Mouse (Mus musculus) right cerebral cortex, adult 18-20 months (tissue): ENCODE data around the gene Gm45233.
"Not testable (repeated sequence)": the region's sequence is repeated elsewhere in the genome, so short reads cannot be mapped to it uniquely, and the experiment has no call there.

ENCODE experiments used
- DNase-seq: peaks from one replicate; pipeline ENCODE4 v3.0.0; 2022; ENCODE audit warnings: mixed read lengths

Gene Gm45233

GRCm38 (mm10) chr7:43443917-43444293 is at the start of gene Gm45233, which contains the start of gene Etfb:
Gene Gm45233 (plus strand): TSS chr7:43444128.
Gene Etfb (plus strand): TSS chr7:43444083.
- peak; percentile 97 for DNase-seq

GRCm38 (mm10) chr7:43399501-43399900 is 44.4 kb upstream of the Gm45233 start:
- DNase-seq, result no peak

GRCm38 (mm10) chr7:43402718-43403117 is 41.2 kb upstream of the Gm45233 start:
- no peak for DNase-seq

GRCm38 (mm10) chr7:43407573-43407972 is 36.4 kb upstream of the Gm45233 start:
- no peak for DNase-seq

- no peak for DNase-seq
Observed at GRCm38 (mm10) chr7:43408131-43408553, 35.8 kb upstream of the Gm45233 start, which contains the start of gene Siglecg. Gene Siglecg (plus strand): TSS chr7:43408204.

GRCm38 (mm10) chr7:43409084-43409483 is 34.8 kb upstream of the Gm45233 start:
- DNase-seq, result no peak

- not testable (repeated sequence) for DNase-seq
Observed at GRCm38 (mm10) chr7:43411724-43412123, 32.2 kb upstream of the Gm45233 start.

GRCm38 (mm10) chr7:43417298-43417697 is 26.6 kb upstream of the Gm45233 start:
- no peak for DNase-seq

GRCm38 (mm10) chr7:43422995-43423617 is 20.8 kb upstream of the Gm45233 start:
- DNase-seq, result peak; percentile 75

GRCm38 (mm10) chr7:43423991-43424625 is 19.8 kb upstream of the Gm45233 start:
- DNase-seq, result no peak

- DNase-seq, result no peak
Observed at GRCm38 (mm10) chr7:43427406-43427805, 16.5 kb upstream of the Gm45233 start, which contains the start of gene Lim2. Gene Lim2 (plus strand): TSS chr7:43427670.

GRCm38 (mm10) chr7:43429500-43429899 is 14.4 kb upstream of the Gm45233 start:
- no peak for DNase-seq

- no peak for DNase-seq
Observed at GRCm38 (mm10) chr7:43432891-43433290, 11.0 kb upstream of the Gm45233 start.

- no peak for DNase-seq
Observed at GRCm38 (mm10) chr7:43434676-43435075, 9.3 kb upstream of the Gm45233 start.

GRCm38 (mm10) chr7:43436341-43437255 is 7.3 kb upstream of the Gm45233 start, which contains the start of gene Nkg7:
Gene Nkg7 (plus strand): TSS chr7:43437073.
- DNase-seq, result no peak

- no peak for DNase-seq
Observed at GRCm38 (mm10) chr7:43438611-43439010, 5.3 kb upstream of the Gm45233 start.

- no peak for DNase-seq
Observed at GRCm38 (mm10) chr7:43440482-43440881, 3.4 kb upstream of the Gm45233 start, which contains the start of gene Cldnd2. Gene Cldnd2 (plus strand): TSS chr7:43440782.

- no peak for DNase-seq
Observed at GRCm38 (mm10) chr7:43441071-43441470, 2.9 kb upstream of the Gm45233 start.

GRCm38 (mm10) chr7:43442684-43443083 is 1.2 kb upstream of the Gm45233 start:
- no peak for DNase-seq

GRCm38 (mm10) chr7:43443126-43443916 is 607 bp upstream of the Gm45233 start:
- peak; percentile 79 for DNase-seq

- DNase-seq, result no peak
Observed at GRCm38 (mm10) chr7:43447801-43448200, 3.9 kb downstream of the Gm45233 start.

- DNase-seq, result no peak
Observed at GRCm38 (mm10) chr7:43448246-43448645, 4.3 kb downstream of the Gm45233 start.
